Mouse (Mus musculus) embryonic facial prominence, embryonic 10.5 days (tissue): Measurements from ENCODE around the gene Gm9970. TPM values are rescaled to one million over a fixed set of nuclear protein-coding genes. Genes with fewer than 3 reads are reported as not detected.

ENCODE experiments used
- DNase-seq: peaks from one replicate; pipeline ENCODE4 v3.0.0-alpha.2; 2017; ENCODE audit warnings: low spot score
- H3K27ac ChIP-seq: fragments of 300-500 bp; sonication (generic); replicated peaks from 2 replicates; pipeline ENCODE4 v1.5.1; 2016; ENCODE audit warnings: mild to moderate bottlenecking
- H3K27me3 ChIP-seq: fragments of 300-500 bp; sonication (generic); replicated peaks from 2 replicates; pipeline ENCODE4 v1.6.1; 2016; ENCODE audit warnings: low read depth, mild to moderate bottlenecking; ENCODE audit not compliant: poor library complexity, severe bottlenecking
- H3K36me3 ChIP-seq: fragments of 300-500 bp; sonication (generic); replicated peaks from 2 replicates; pipeline ENCODE4 v1.6.1; 2016; ENCODE audit warnings: mild to moderate bottlenecking, moderate library complexity
- H3K4me1 ChIP-seq: fragments of 300-500 bp; sonication (generic); 2 replicates; pipeline ENCODE4 v1.6.1; 2016
- H3K4me3 ChIP-seq: fragments of 300-500 bp; sonication (generic); 2 replicates; pipeline ENCODE4 v1.5.1; 2016; ENCODE audit warnings: mild to moderate bottlenecking, moderate library complexity
- H3K9me3 ChIP-seq: fragments of 300-500 bp; sonication (generic); 2 replicates; pipeline ENCODE4 v1.6.1; 2016; ENCODE audit warnings: mild to moderate bottlenecking
- WGBS: fragments of 180-500 bp; shearing (Covaris S2); methylation state at CpG from one replicate; pipeline ENCODE4 v1.1.7; 2016; 5-methylcytosine and 5-hydroxymethylcytosine counted together
- polyA plus RNA-seq: library from polyadenylated mRNA; unstranded; fragments of >200 nt; fragmentation: Nextera tagmentation; extraction: Ambion mirVana; gene quantifications from 2 replicates; pipeline ENCODE4 v1.2.1, GENCODE M21; 2016

The Gm9970 gene
- polyA plus RNA-seq, 1 experiment from 2014 or later, result 0.40 TPM

- Histone ChIP-seq H3K4me1 (peaks cover 38% of the 10 kb centered on the region), H3K27me3 (no peaks in the 10 kb centered on the region), H3K27ac (no peak overlapping the region), H3K4me3 (no peak overlapping the region), H3K36me3 (peaks cover 96% of the 10 kb centered on the region), H3K9me3 (no peaks in the 10 kb centered on the region)
- DNase-seq, result no peak
- WGBS, result 89% methylated on average over 7 of the region's 7 CpGs
These were observed 13.4 kb upstream of the Gm9970 start for GRCm38 (mm10) chr5:31254452-31254851.

GRCm38 (mm10) chr5:31253806-31254205 is 12.8 kb upstream of the Gm9970 start:
- no peak for DNase-seq

GRCm38 (mm10) chr5:31252795-31253545 is 11.9 kb upstream of the Gm9970 start:
- peaks cover 97% of the 10 kb centered on the region for H3K36me3 ChIP-seq

More at GRCm38 (mm10) chr5:31253806-31254205, 12.8 kb upstream of the Gm9970 start:
- 95% methylated on average over 8 of the region's 8 CpGs for WGBS
- Histone ChIP-seq H3K27ac (peak overlapping the region; percentile 83), H3K36me3 (peaks cover 96% of the 10 kb centered on the region), H3K4me3 (0 out of 2 replicates have a peak overlapping the region, but pooled peaks have one; percentile 56), H3K4me1 (peaks cover 38% of the 10 kb centered on the region), H3K9me3 (no peaks in the 10 kb centered on the region), H3K27me3 (no peaks in the 10 kb centered on the region)

GRCm38 (mm10) chr5:31252151-31252550 is 11.1 kb upstream of the Gm9970 start:
- no peaks in the 10 kb centered on the region for H3K27me3 ChIP-seq
- H3K9me3 ChIP-seq, result no peaks in the 10 kb centered on the region
- no peak for DNase-seq
- peaks cover 38% of the 10 kb centered on the region for H3K4me1 ChIP-seq
- H3K27ac ChIP-seq, result peak overlapping the region; percentile 83
- WGBS, result 51% methylated on average over 10 of the region's 10 CpGs
- peaks cover 97% of the 10 kb centered on the region for H3K36me3 ChIP-seq
- H3K4me3 ChIP-seq, result peak overlapping the region; percentile 56

More at GRCm38 (mm10) chr5:31252795-31253545, 11.9 kb upstream of the Gm9970 start:
- 64% methylated on average over 16 of the region's 16 CpGs for WGBS
- peaks cover 38% of the 10 kb centered on the region for H3K4me1 ChIP-seq
- peak; percentile 67 for DNase-seq
- H3K9me3 ChIP-seq, result no peaks in the 10 kb centered on the region
- peak overlapping the region; percentile 83 for H3K27ac ChIP-seq
- H3K4me3 ChIP-seq, result peak overlapping the region; percentile 56
- H3K27me3 ChIP-seq, result no peaks in the 10 kb centered on the region

- WGBS, result 10% methylated on average over 47 of the region's 47 CpGs
- Histone ChIP-seq H3K36me3 (peaks cover 100% of the 10 kb centered on the region), H3K27ac (peak within 1 kb of the TSS; percentile 83), H3K4me3 (peak within 1 kb of the TSS; percentile 56), H3K9me3 (no peaks in the 10 kb centered on the region), H3K4me1 (peaks cover 38% of the 10 kb centered on the region), H3K27me3 (no peaks in the 10 kb centered on the region)
- DNase-seq, result peak; percentile 66
These were observed 10.6 kb upstream of the Gm9970 start, which contains the start of gene Krtcap3 for GRCm38 (mm10) chr5:31251541-31252101. Krtcap3 (plus strand) TSS chr5:31251691.

- 40% methylated on average over 4 of the region's 4 CpGs for WGBS
- Histone ChIP-seq H3K9me3 (no peaks in the 10 kb centered on the region), H3K27ac (peak overlapping the region; percentile 83; the same call in 1 of the 2 replicates), H3K4me1 (peaks cover 38% of the 10 kb centered on the region), H3K36me3 (peaks cover 100% of the 10 kb centered on the region), H3K27me3 (no peaks in the 10 kb centered on the region), H3K4me3 (peak overlapping the region; percentile 56)
- DNase-seq, result peak; percentile 51
These were observed 9.7 kb upstream of the Gm9970 start for GRCm38 (mm10) chr5:31250716-31251115.

GRCm38 (mm10) chr5:31242191-31242590 is 1.2 kb upstream of the Gm9970 start:
- WGBS, result 32% methylated on average over 10 of the region's 10 CpGs
- Histone ChIP-seq H3K27me3 (no peaks in the 10 kb centered on the region), H3K9me3 (no peaks in the 10 kb centered on the region), H3K4me3 (peak overlapping the region; percentile 97), H3K27ac (no peak overlapping the region), H3K36me3 (peaks cover 37% of the 10 kb centered on the region), H3K4me1 (peaks cover 11% of the 10 kb centered on the region)
- DNase-seq, result no peak

GRCm38 (mm10) chr5:31241522-31242034 is 546 bp upstream of the Gm9970 start:
- H3K4me3 ChIP-seq, result peak overlapping the region; percentile 97
- peaks cover 11% of the 10 kb centered on the region for H3K4me1 ChIP-seq
- peaks cover 31% of the 10 kb centered on the region for H3K36me3 ChIP-seq
- 1% methylated on average over 13 of the region's 13 CpGs for WGBS
- no peak for DNase-seq
- H3K27me3 ChIP-seq, result no peaks in the 10 kb centered on the region
- no peaks in the 10 kb centered on the region for H3K9me3 ChIP-seq
- H3K27ac ChIP-seq, result peak overlapping the region; percentile 97

- Histone ChIP-seq H3K36me3 (no peaks in the 10 kb centered on the region), H3K27me3 (no peaks in the 10 kb centered on the region), H3K27ac (no peak overlapping the region), H3K4me1 (peaks cover under 1% of the 10 kb centered on the region; the same call in 1 of the 2 replicates), H3K9me3 (no peaks in the 10 kb centered on the region), H3K4me3 (no peak overlapping the region)
- DNase-seq, result no peak
- 72% methylated on average over 1 of the region's 1 CpGs for WGBS
These were observed 14.4 kb downstream of the Gm9970 start for GRCm38 (mm10) chr5:31226641-31227040.

- Histone ChIP-seq H3K27ac (no peak overlapping the region), H3K4me3 (no peak overlapping the region), H3K4me1 (peaks cover 16% of the 10 kb centered on the region), H3K36me3 (no peaks in the 10 kb centered on the region), H3K27me3 (no peaks in the 10 kb centered on the region), H3K9me3 (no peaks in the 10 kb centered on the region)
- no peak for DNase-seq
- 92% methylated on average over 9 of the region's 9 CpGs for WGBS
These were observed 18.3 kb downstream of the Gm9970 start for GRCm38 (mm10) chr5:31222696-31223095.

- WGBS, result 14% methylated on average over 11 of the region's 11 CpGs
These were observed 19.6 kb downstream of the Gm9970 start for GRCm38 (mm10) chr5:31221304-31221945.

More at GRCm38 (mm10) chr5:31221304-31221945, 19.6 kb downstream of the Gm9970 start:
- Histone ChIP-seq H3K4me1 (peaks cover 16% of the 10 kb centered on the region), H3K27ac (peak overlapping the region; percentile 97), H3K4me3 (peak overlapping the region; percentile 99), H3K36me3 (peaks cover 7% of the 10 kb centered on the region; the same call in 1 of the 2 replicates), H3K9me3 (no peaks in the 10 kb centered on the region), H3K27me3 (no peaks in the 10 kb centered on the region)
- peak; percentile 59 for DNase-seq
